Mouse (Mus musculus) liver, adult 2 months (tissue): ENCODE measurements around the gene Agmat.

Experiments used
- CTCF ChIP-seq: fragments of 200-500 bp; IDR thresholded peaks from 2 replicates; pipeline ENCODE4 v1.5.1; 2011; ENCODE audit warnings: low read depth, low read length, control low read depth
- POLR2A ChIP-seq: fragments of 200-500 bp; IDR thresholded peaks from 2 replicates; pipeline ENCODE4 v1.6.1; 2011; ENCODE audit warnings: low read length, control low read depth; ENCODE audit not compliant: insufficient read depth; ENCODE audit errors: extremely low read depth

- TF ChIP-seq CTCF = no peak
- no peak for TF ChIP-seq POLR2A
Measured at GRCm38 (mm10) chr4:141731766-141732165, 14.7 kb upstream of the Agmat start.
